Mouse (Mus musculus) neural tube, embryonic 15.5 days (tissue): ENCODE measurements around the gene Tbx6. TPM values are rescaled to one million over a fixed set of nuclear protein-coding genes. Genes with fewer than 3 reads are reported as not detected.

Source experiments
- ATAC-seq: fragments of 200-750 bp; cut with Nextera tagmentation; 2 replicates; pipeline ENCODE4 v1.8.0; 2017; ENCODE audit warnings: mild to moderate bottlenecking, moderate TSS enrichment, moderate library complexity; ENCODE audit not compliant: low FRiP score
- H3K27ac ChIP-seq: fragments of 300-500 bp; sonication (generic); replicated peaks from 2 replicates; pipeline ENCODE4 v1.5.1; 2015; ENCODE audit warnings: mild to moderate bottlenecking, inconsistent platforms
- H3K27me3 ChIP-seq: fragments of 300-500 bp; sonication (generic); replicated peaks from 2 replicates; pipeline ENCODE4 v1.6.1; 2015; ENCODE audit warnings: inconsistent platforms
- H3K36me3 ChIP-seq: fragments of 300-500 bp; sonication (generic); 2 replicates; pipeline ENCODE4 v1.6.1; 2015; ENCODE audit warnings: inconsistent platforms
- H3K4me1 ChIP-seq: fragments of 300-500 bp; sonication (generic); 2 replicates; pipeline ENCODE4 v1.6.1; 2015; ENCODE audit warnings: inconsistent platforms
- H3K4me2 ChIP-seq: fragments of 300-500 bp; sonication (generic); 2 replicates; pipeline ENCODE4 v1.6.1; 2015; ENCODE audit warnings: inconsistent platforms, mild to moderate bottlenecking, moderate library complexity
- H3K4me3 ChIP-seq: fragments of 300-500 bp; sonication (generic); replicated peaks from 2 replicates; pipeline ENCODE4 v1.5.1; 2015; ENCODE audit warnings: mild to moderate bottlenecking, inconsistent platforms
- H3K9ac ChIP-seq: fragments of 300-500 bp; sonication (generic); replicated peaks from 2 replicates; pipeline ENCODE4 v1.6.1; 2015; ENCODE audit warnings: mild to moderate bottlenecking, inconsistent platforms
- H3K9me3 ChIP-seq: fragments of 300-500 bp; sonication (generic); replicated peaks from 2 replicates; pipeline ENCODE4 v1.6.1; 2016; ENCODE audit warnings: inconsistent platforms
- WGBS: fragments of 180-500 bp; shearing (Covaris S2); methylation state at CpG from one replicate; pipeline ENCODE4 v1.1.7; 2015; ENCODE audit warnings: mixed read lengths; 5-methylcytosine and 5-hydroxymethylcytosine counted together
- polyA plus RNA-seq: library from polyadenylated mRNA; unstranded; fragments of >200 nt; fragmentation: Nextera tagmentation; extraction: Ambion mirVana; gene quantifications from 2 replicates; pipeline ENCODE4 v1.2.1, GENCODE M21; 2015

The Tbx6 gene
- polyA plus RNA-seq, 1 experiment from 2014 or later = 0.35 TPM

- Histone ChIP-seq H3K27me3 (no peaks in the 10 kb centered on the region), H3K4me3 (no peak overlapping the region), H3K4me1 (peaks cover 37% of the 10 kb centered on the region), H3K9me3 (no peaks in the 10 kb centered on the region), H3K4me2 (no peak overlapping the region), H3K27ac (no peak overlapping the region), H3K9ac (no peak overlapping the region), H3K36me3 (peaks cover 46% of the 10 kb centered on the region)
- no peak for ATAC-seq
- 80% methylated on average over 13 of the region's 13 CpGs for WGBS
Observed at GRCm38 (mm10) chr7:126782693-126783092, 1.4 kb downstream of the Tbx6 start.

- 93% methylated on average over 7 of the region's 7 CpGs for WGBS
Observed at GRCm38 (mm10) chr7:126784469-126784868, 3.2 kb downstream of the Tbx6 start.

GRCm38 (mm10) chr7:126785056-126785455, 3.8 kb downstream of the Tbx6 start:
- 75% methylated on average over 4 of the region's 4 CpGs for WGBS
- Histone ChIP-seq H3K27ac (no peak overlapping the region), H3K4me3 (no peak overlapping the region), H3K9ac (no peak overlapping the region), H3K9me3 (no peaks in the 10 kb centered on the region), H3K27me3 (no peaks in the 10 kb centered on the region), H3K4me1 (peaks cover 29% of the 10 kb centered on the region), H3K4me2 (no peak overlapping the region), H3K36me3 (peaks cover 62% of the 10 kb centered on the region)
- ATAC-seq = no peak

More at GRCm38 (mm10) chr7:126784469-126784868, 3.2 kb downstream of the Tbx6 start:
- no peak overlapping the region for H3K27ac ChIP-seq
- peaks cover 56% of the 10 kb centered on the region for H3K36me3 ChIP-seq
- no peak overlapping the region for H3K4me3 ChIP-seq
- H3K9me3 ChIP-seq = no peaks in the 10 kb centered on the region
- H3K27me3 ChIP-seq = no peaks in the 10 kb centered on the region
- H3K4me2 ChIP-seq = no peak overlapping the region
- H3K4me1 ChIP-seq = peaks cover 31% of the 10 kb centered on the region
- no peak overlapping the region for H3K9ac ChIP-seq
- ATAC-seq = no peak

- Histone ChIP-seq H3K4me3 (no peak overlapping the region), H3K27me3 (no peaks in the 10 kb centered on the region), H3K9ac (no peak overlapping the region), H3K27ac (no peak overlapping the region), H3K4me2 (no peak overlapping the region), H3K36me3 (peaks cover 63% of the 10 kb centered on the region), H3K4me1 (peaks cover 31% of the 10 kb centered on the region), H3K9me3 (no peaks in the 10 kb centered on the region)
- WGBS = 95% methylated on average over 14 of the region's 14 CpGs
- ATAC-seq = no peak
Observed at GRCm38 (mm10) chr7:126786142-126786541, 4.9 kb downstream of the Tbx6 start.

GRCm38 (mm10) chr7:126789141-126789540, 7.9 kb downstream of the Tbx6 start:
- no peak for ATAC-seq
- H3K4me1 ChIP-seq = peaks cover 39% of the 10 kb centered on the region

GRCm38 (mm10) chr7:126791851-126792720, 10.8 kb downstream of the Tbx6 start, which contains the start of gene Ppp4c:
TSS of gene Ppp4c (minus strand) at chr7:126792496.
- under 1% methylated on average over 78 of the region's 83 CpGs for WGBS
- Histone ChIP-seq H3K9ac (peak within 1 kb of the TSS; percentile 85), H3K4me1 (peaks cover 55% of the 10 kb centered on the region), H3K4me2 (peak within 1 kb of the TSS; percentile 88), H3K27ac (peak within 1 kb of the TSS; percentile 91), H3K36me3 (peaks cover 65% of the 10 kb centered on the region), H3K9me3 (no peaks in the 10 kb centered on the region), H3K27me3 (no peaks in the 10 kb centered on the region), H3K4me3 (peak within 1 kb of the TSS; percentile 86)
- ATAC-seq = peak; percentile 94

More at GRCm38 (mm10) chr7:126789141-126789540, 7.9 kb downstream of the Tbx6 start:
- H3K4me3 ChIP-seq = no peak overlapping the region
- H3K27me3 ChIP-seq = no peaks in the 10 kb centered on the region
- no peak overlapping the region for H3K27ac ChIP-seq
- H3K4me2 ChIP-seq = no peak overlapping the region
- 93% methylated on average over 4 of the region's 4 CpGs for WGBS
- H3K9ac ChIP-seq = no peak overlapping the region
- no peaks in the 10 kb centered on the region for H3K9me3 ChIP-seq
- H3K36me3 ChIP-seq = peaks cover 65% of the 10 kb centered on the region

- H3K4me2 ChIP-seq = peak overlapping the region; percentile 88
- peaks cover 61% of the 10 kb centered on the region for H3K4me1 ChIP-seq
- no peaks in the 10 kb centered on the region for H3K9me3 ChIP-seq
- peak overlapping the region; percentile 86 for H3K4me3 ChIP-seq
- WGBS = 32% methylated on average over 11 of the region's 11 CpGs
- ATAC-seq = peak; percentile 20; the same call in 1 of the 2 replicates
- H3K27me3 ChIP-seq = no peaks in the 10 kb centered on the region
- H3K27ac ChIP-seq = peak overlapping the region; percentile 91
- H3K9ac ChIP-seq = peak overlapping the region; percentile 85
- H3K36me3 ChIP-seq = peaks cover 59% of the 10 kb centered on the region
Observed at GRCm38 (mm10) chr7:126792721-126793443, 11.6 kb downstream of the Tbx6 start.

GRCm38 (mm10) chr7:126793456-126794270, 12.4 kb downstream of the Tbx6 start:
- Histone ChIP-seq H3K36me3 (peaks cover 51% of the 10 kb centered on the region), H3K9ac (no peak overlapping the region), H3K4me1 (peaks cover 66% of the 10 kb centered on the region), H3K4me2 (no peak overlapping the region), H3K9me3 (no peaks in the 10 kb centered on the region), H3K27me3 (no peaks in the 10 kb centered on the region), H3K27ac (0 out of 2 replicates have a peak overlapping the region, but pooled peaks have one; percentile 91), H3K4me3 (no peak overlapping the region)
- 75% methylated on average over 4 of the region's 4 CpGs for WGBS
- no peak for ATAC-seq

GRCm38 (mm10) chr7:126794271-126794605, 13.0 kb downstream of the Tbx6 start:
- Histone ChIP-seq H3K36me3 (peaks cover 45% of the 10 kb centered on the region), H3K4me2 (no peak overlapping the region), H3K4me1 (peaks cover 60% of the 10 kb centered on the region), H3K4me3 (no peak overlapping the region), H3K27me3 (no peaks in the 10 kb centered on the region), H3K27ac (no peak overlapping the region), H3K9ac (no peak overlapping the region), H3K9me3 (no peaks in the 10 kb centered on the region)
- ATAC-seq = no peak
- WGBS = 83% methylated on average over 4 of the region's 4 CpGs

- Histone ChIP-seq H3K9ac (no peak overlapping the region), H3K4me3 (0 out of 2 replicates have a peak overlapping the region, but pooled peaks have one; percentile 85), H3K36me3 (peaks cover 36% of the 10 kb centered on the region), H3K27ac (no peak overlapping the region), H3K27me3 (no peaks in the 10 kb centered on the region), H3K4me1 (peaks cover 59% of the 10 kb centered on the region), H3K4me2 (no peak overlapping the region), H3K9me3 (no peaks in the 10 kb centered on the region)
- WGBS = 77% methylated on average over 16 of the region's 16 CpGs
- ATAC-seq = no peak
Observed at GRCm38 (mm10) chr7:126795387-126796317, 14.4 kb downstream of the Tbx6 start.
